Mouse (Mus musculus): ENCODE measurements at regions not wholly inside any gene's neighbourhood (a gene's known extent, or its start where the extent isn't known, plus 50 kb on each side); places are given as distances from the start of the nearest gene placed in this dataset.

DNA sequence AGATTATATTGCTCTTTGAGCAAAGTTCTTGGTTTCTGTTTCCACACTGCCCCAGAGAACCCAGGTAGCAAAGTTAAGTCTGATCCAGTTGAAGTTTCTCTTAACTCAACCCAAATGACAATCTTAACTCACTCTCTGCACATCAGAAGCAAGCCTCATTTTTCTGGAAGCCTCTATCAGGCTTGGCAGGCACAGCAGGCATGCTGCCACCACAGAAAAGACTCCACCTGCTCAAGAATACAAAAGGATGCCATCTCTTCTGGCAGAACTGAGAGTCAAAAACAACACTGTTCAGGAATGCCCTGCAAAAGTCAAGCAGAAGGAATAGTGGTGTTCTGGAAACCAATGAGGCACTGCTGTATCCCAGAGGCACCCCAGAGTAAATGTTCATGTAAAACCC lies 187.7 kb upstream of the Gm26657 start:
- Histone ChIP-seq H3K4me2 (ENCODE audit: low read depth) (no peak overlapping the region), H3K36me3 (ENCODE audit: control insufficient read depth, insufficient read depth, low read length) (no peaks in the 10 kb centered on the region), H3K9me3 (ENCODE audit: control insufficient read depth, low read length) (no peaks in the 10 kb centered on the region), H3K27me3 (ENCODE audit: control insufficient read depth, insufficient read depth, low read length) (no peaks in the 10 kb centered on the region), H3K4me3 (ENCODE audit: low read depth, low read length) (no peak overlapping the region), H3K4me1 (ENCODE audit: control insufficient read depth, insufficient read depth, low read length) (no peaks in the 10 kb centered on the region), H3K27ac (ENCODE audit: low read depth, low read length) (no peak overlapping the region), H3K9ac (ENCODE audit: low read length) (no peak overlapping the region)
- ATAC-seq (ENCODE audit: insufficient read depth, low FRiP score, low TSS enrichment) (no peak), DNase-seq (ENCODE audit: low spot score) (no peak)

DNA sequence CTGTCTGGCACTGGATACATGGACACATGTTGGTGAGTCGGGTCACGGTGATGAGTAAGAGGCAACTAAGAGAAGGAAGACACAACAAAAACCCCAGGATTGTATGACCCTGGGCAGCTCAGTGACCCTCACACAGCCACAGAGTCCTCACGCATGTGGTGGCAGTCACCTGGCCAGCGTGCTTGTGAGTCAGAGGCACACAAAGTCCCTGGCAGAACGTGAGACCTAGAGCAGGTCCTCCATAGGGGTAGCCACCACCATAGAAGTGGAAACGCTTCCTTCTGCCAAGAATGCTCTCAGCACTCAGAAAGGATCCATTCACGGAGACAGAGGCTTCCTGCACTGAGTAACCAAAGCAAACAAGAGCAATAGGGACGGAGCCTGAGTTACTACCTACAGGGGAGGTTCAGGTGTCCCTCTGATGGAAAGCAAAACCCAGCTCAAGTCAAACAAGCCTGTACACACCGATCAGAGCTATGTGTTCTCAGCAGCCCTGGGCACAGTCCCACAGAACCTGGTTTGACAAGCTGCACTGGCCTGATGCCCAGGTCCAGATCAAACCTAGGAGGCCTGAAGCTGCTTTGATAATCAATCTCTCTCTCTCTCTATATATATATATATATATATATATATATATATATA lies 206.4 kb upstream of the Gm26657 start:
- H3K4me2 ChIP-seq (ENCODE audit: low read depth) = no peak overlapping the region
- DNase-seq (ENCODE audit: low spot score) (no peak), ATAC-seq (ENCODE audit: insufficient read depth, low FRiP score, low TSS enrichment) (no peak)
- H3K4me1 ChIP-seq (ENCODE audit: control insufficient read depth, insufficient read depth, low read length) = no peaks in the 10 kb centered on the region
- H3K9ac ChIP-seq (ENCODE audit: low read length) = no peak overlapping the region
- no peaks in the 10 kb centered on the region for H3K27me3 ChIP-seq (ENCODE audit: control insufficient read depth, insufficient read depth, low read length)
- no peaks in the 10 kb centered on the region for H3K9me3 ChIP-seq (ENCODE audit: control insufficient read depth, low read length)
- H3K27ac ChIP-seq (ENCODE audit: low read depth, low read length) = no peak overlapping the region
- no peak overlapping the region for H3K4me3 ChIP-seq (ENCODE audit: low read depth, low read length)
- no peaks in the 10 kb centered on the region for H3K36me3 ChIP-seq (ENCODE audit: control insufficient read depth, insufficient read depth, low read length)
- WGBS = 86% methylated on average over 9 of the region's 9 CpGs

DNA sequence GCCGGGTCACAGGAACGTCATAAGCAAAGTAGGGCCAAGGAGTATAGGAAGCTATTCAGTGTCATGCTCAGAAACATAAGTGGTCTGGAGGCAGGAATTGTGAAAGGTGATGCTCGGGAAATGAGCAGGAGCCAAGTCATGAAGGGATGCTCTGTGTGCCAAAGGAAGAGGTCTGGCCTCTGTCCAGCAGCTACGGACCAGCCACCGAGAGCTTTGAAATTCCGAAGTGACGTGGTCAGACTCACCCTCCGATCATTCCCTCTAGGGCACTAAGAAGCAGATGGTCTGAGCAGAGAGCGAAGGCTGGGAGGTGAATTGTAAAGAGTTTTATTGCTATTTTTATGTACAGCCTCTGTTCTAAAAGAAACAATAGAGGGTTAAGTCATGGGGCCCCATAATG lies 206.9 kb upstream of the Gm26657 start:
- Histone ChIP-seq H3K9ac (ENCODE audit: low read length) (no peak overlapping the region), H3K27ac (ENCODE audit: low read depth, low read length) (no peak overlapping the region), H3K4me3 (ENCODE audit: low read depth, low read length) (no peak overlapping the region), H3K9me3 (ENCODE audit: control insufficient read depth, low read length) (no peaks in the 10 kb centered on the region), H3K4me2 (ENCODE audit: low read depth) (no peak overlapping the region), H3K36me3 (ENCODE audit: control insufficient read depth, insufficient read depth, low read length) (no peaks in the 10 kb centered on the region), H3K27me3 (ENCODE audit: control insufficient read depth, insufficient read depth, low read length) (no peaks in the 10 kb centered on the region), H3K4me1 (ENCODE audit: control insufficient read depth, insufficient read depth, low read length) (no peaks in the 10 kb centered on the region)
- ATAC-seq (ENCODE audit: insufficient read depth, low FRiP score, low TSS enrichment) (no peak), DNase-seq (ENCODE audit: low spot score) (no peak)
- 64% methylated on average over 9 of the region's 9 CpGs for WGBS

DNA sequence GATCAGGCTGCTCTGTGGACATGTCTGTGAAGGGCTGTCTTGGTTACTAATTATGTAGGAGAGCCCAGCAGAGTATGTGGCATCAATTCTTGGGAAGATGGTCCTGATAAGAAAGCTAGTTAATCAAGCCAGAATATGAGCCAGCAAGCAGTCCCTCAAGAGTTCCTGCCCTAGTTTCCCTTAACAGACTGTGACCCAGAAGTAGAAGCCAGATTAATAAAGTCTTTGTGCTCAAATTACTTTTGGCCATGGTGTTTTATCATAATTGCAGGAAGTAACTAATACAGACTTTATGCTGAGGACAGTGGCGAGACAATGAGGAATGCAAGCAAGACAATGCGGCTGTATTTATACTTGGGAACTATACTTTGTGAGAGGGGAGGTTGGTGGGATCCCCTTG lies 211.3 kb upstream of the Gm26657 start:
- Histone ChIP-seq H3K4me1 (ENCODE audit: control insufficient read depth, insufficient read depth, low read length) (no peaks in the 10 kb centered on the region), H3K9me3 (ENCODE audit: control insufficient read depth, low read length) (no peaks in the 10 kb centered on the region), H3K4me3 (ENCODE audit: low read depth, low read length) (no peak overlapping the region), H3K27me3 (ENCODE audit: control insufficient read depth, insufficient read depth, low read length) (no peaks in the 10 kb centered on the region), H3K27ac (ENCODE audit: low read depth, low read length) (no peak overlapping the region), H3K9ac (ENCODE audit: low read length) (no peak overlapping the region), H3K4me2 (ENCODE audit: low read depth) (no peak overlapping the region), H3K36me3 (ENCODE audit: control insufficient read depth, insufficient read depth, low read length) (no peaks in the 10 kb centered on the region)
- DNase-seq (ENCODE audit: low spot score) = no peak
- no peak for ATAC-seq (ENCODE audit: insufficient read depth, low FRiP score, low TSS enrichment)
- 90% methylated on average over 2 of the region's 2 CpGs for WGBS

DNA sequence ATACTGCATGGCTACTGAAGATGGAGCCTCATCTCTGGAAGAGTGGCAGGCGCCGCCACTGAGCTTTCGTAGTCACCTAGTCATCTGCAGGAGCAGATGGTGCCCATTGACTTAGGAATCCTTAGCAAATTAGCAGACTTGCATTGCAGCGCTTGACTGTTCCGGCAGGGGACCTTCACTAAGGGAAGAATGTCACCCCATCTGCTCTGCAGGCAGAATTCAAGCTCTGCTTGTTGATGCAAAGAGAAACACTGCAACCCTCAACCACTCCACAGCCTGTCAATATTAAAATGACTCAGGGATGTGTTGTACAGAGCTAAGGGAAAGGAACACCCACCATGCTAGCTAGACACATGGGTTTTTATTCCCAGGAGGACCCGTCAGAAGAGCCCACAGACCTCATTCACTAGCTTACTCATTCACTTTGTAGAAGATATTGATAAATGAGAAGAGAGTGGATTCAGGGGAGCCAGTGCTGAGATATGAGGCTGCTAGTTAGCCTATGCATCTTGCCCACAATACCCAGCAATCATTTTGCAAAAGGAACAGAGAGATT lies 215.4 kb upstream of the Gm26657 start:
- no peaks in the 10 kb centered on the region for H3K36me3 ChIP-seq (ENCODE audit: control insufficient read depth, insufficient read depth, low read length)
- H3K4me3 ChIP-seq (ENCODE audit: low read depth, low read length) = no peak overlapping the region
- no peak overlapping the region for H3K27ac ChIP-seq (ENCODE audit: low read depth, low read length)
- H3K9ac ChIP-seq (ENCODE audit: low read length) = no peak overlapping the region
- no peak for DNase-seq (ENCODE audit: low spot score)
- no peaks in the 10 kb centered on the region for H3K4me1 ChIP-seq (ENCODE audit: control insufficient read depth, insufficient read depth, low read length)
- H3K27me3 ChIP-seq (ENCODE audit: control insufficient read depth, insufficient read depth, low read length) = no peaks in the 10 kb centered on the region
- no peak for ATAC-seq (ENCODE audit: insufficient read depth, low FRiP score, low TSS enrichment)
- no peak overlapping the region for H3K4me2 ChIP-seq (ENCODE audit: low read depth)
- 86% methylated on average over 6 of the region's 6 CpGs for WGBS
- no peaks in the 10 kb centered on the region for H3K9me3 ChIP-seq (ENCODE audit: control insufficient read depth, low read length)

DNA sequence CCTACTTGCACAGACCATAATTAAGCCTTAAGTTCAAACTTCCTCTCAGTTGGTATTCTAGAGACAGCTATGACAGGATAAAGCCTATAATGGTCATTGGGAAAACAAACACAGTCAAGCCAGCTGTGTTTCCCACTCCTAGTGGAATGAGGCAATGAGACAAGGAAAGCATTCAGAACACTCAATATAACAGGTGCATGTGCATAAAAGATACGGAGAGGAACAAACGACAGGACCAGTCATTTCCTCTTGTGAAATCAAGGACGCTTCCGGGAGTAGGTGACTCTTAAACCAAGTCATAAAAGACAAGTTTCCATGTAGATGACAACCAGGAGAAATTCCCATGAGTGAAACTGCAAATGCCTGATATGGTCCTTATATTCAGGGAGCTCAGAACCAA lies 232.1 kb upstream of the Gm26657 start:
- Histone ChIP-seq H3K27me3 (ENCODE audit: control insufficient read depth, insufficient read depth, low read length) (no peaks in the 10 kb centered on the region), H3K4me1 (ENCODE audit: control insufficient read depth, insufficient read depth, low read length) (no peaks in the 10 kb centered on the region), H3K9ac (ENCODE audit: low read length) (no peak overlapping the region), H3K36me3 (ENCODE audit: control insufficient read depth, insufficient read depth, low read length) (no peaks in the 10 kb centered on the region), H3K4me2 (ENCODE audit: low read depth) (no peak overlapping the region), H3K9me3 (ENCODE audit: control insufficient read depth, low read length) (no peaks in the 10 kb centered on the region), H3K4me3 (ENCODE audit: low read depth, low read length) (no peak overlapping the region), H3K27ac (ENCODE audit: low read depth, low read length) (no peak overlapping the region)
- DNase-seq (ENCODE audit: low spot score) = no peak
- 95% methylated on average over 4 of the region's 4 CpGs for WGBS
- ATAC-seq (ENCODE audit: insufficient read depth, low FRiP score, low TSS enrichment) = no peak

DNA sequence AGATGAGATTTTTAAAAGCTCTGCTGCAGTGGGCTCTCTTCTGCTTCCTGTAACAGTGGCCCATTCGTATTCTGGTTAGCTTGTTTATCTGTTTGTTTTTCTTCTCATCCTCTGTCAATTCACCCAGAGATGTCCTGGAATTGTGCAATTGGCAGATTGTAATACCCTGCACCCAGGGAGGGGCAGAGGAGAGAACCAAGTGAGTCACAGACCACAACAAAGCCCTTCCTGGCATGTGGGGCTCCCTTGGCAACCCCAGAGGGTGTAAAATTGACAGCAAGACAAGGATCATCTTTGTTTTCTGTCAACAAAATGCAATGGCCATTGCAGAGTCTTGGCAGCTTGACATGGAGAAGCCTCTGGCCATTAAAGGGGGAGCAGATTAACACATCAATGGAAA lies 233.1 kb upstream of the Gm26657 start:
- no peak for DNase-seq (ENCODE audit: low spot score)

DNA sequence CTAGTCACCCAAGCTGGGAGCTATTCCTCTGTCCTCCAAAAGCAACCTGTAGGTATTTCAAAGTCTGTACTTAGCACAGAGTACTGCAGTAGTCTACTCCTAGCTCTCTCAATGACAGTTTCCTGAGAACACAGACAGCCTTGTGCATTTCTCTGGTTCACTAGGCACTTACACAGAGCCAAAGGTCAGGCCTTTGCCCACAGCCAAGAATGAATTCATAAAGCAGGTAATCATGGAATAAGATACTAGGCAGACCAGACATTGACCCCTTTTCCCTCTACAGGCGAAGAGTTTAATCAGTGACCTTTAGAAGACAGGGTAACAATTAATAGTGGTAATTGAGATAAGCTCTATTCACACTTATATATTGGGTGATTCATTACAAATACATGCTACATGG lies 233.8 kb upstream of the Gm26657 start:
- Histone ChIP-seq H3K27me3 (ENCODE audit: control insufficient read depth, insufficient read depth, low read length) (no peaks in the 10 kb centered on the region), H3K9me3 (ENCODE audit: control insufficient read depth, low read length) (no peaks in the 10 kb centered on the region), H3K4me1 (ENCODE audit: control insufficient read depth, insufficient read depth, low read length) (no peaks in the 10 kb centered on the region), H3K27ac (ENCODE audit: low read depth, low read length) (no peak overlapping the region), H3K9ac (ENCODE audit: low read length) (no peak overlapping the region), H3K4me3 (ENCODE audit: low read depth, low read length) (no peak overlapping the region), H3K36me3 (ENCODE audit: control insufficient read depth, insufficient read depth, low read length) (no peaks in the 10 kb centered on the region), H3K4me2 (ENCODE audit: low read depth) (no peak overlapping the region)
- DNase-seq (ENCODE audit: low spot score) (no peak), ATAC-seq (ENCODE audit: insufficient read depth, low FRiP score, low TSS enrichment) (no peak)
- 76% methylated on average over 1 of the region's 1 CpGs for WGBS

More for the DNA sequence above, 233.1 kb upstream of the Gm26657 start:
- Histone ChIP-seq H3K27ac (ENCODE audit: low read depth, low read length) (no peak overlapping the region), H3K4me3 (ENCODE audit: low read depth, low read length) (no peak overlapping the region), H3K4me2 (ENCODE audit: low read depth) (no peak overlapping the region), H3K27me3 (ENCODE audit: control insufficient read depth, insufficient read depth, low read length) (no peaks in the 10 kb centered on the region), H3K4me1 (ENCODE audit: control insufficient read depth, insufficient read depth, low read length) (no peaks in the 10 kb centered on the region), H3K9ac (ENCODE audit: low read length) (no peak overlapping the region), H3K36me3 (ENCODE audit: control insufficient read depth, insufficient read depth, low read length) (no peaks in the 10 kb centered on the region), H3K9me3 (ENCODE audit: control insufficient read depth, low read length) (no peaks in the 10 kb centered on the region)
- 68% methylated on average over 1 of the region's 1 CpGs for WGBS
- ATAC-seq (ENCODE audit: insufficient read depth, low FRiP score, low TSS enrichment) = no peak

DNA sequence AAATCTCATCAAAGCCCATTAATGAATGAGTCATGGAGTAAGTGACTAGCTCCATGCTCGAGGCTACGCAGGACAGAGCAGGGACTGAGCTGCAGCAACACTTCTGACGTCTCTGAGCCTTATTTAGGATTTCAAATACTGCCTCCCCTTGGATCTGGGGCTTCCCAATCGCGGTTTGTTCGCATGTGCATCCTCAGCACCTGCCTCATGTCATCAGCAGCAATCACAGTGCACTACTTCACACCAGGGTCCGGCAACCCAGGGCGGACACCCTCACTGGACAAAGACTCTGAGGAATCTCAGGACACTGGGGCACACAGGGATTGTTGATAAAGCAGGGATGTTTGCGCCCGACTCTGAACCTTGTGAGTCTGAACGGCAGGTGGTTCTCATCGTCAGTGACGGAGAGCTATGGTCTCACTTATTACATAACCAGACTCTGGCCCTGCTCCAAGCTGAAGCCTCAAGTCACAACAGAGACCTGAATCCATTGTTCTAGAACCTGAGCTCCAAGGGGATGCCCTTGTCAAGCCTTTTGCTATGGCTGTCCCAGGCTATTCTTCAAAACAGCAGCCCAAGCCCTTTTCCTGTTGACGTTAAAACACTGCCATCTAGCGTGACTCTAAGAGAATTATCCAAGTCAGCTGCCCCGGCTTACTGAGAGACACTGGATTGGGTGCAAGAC lies 247.2 kb upstream of the Gm26657 start:
- Histone ChIP-seq H3K36me3 (ENCODE audit: control insufficient read depth, insufficient read depth, low read length) (no peaks in the 10 kb centered on the region), H3K27ac (ENCODE audit: low read depth, low read length) (no peak overlapping the region), H3K27me3 (ENCODE audit: control insufficient read depth, insufficient read depth, low read length) (no peaks in the 10 kb centered on the region), H3K4me1 (ENCODE audit: control insufficient read depth, insufficient read depth, low read length) (no peaks in the 10 kb centered on the region), H3K4me2 (ENCODE audit: low read depth) (no peak overlapping the region), H3K9me3 (ENCODE audit: control insufficient read depth, low read length) (no peaks in the 10 kb centered on the region), H3K9ac (ENCODE audit: low read length) (no peak overlapping the region), H3K4me3 (ENCODE audit: low read depth, low read length) (no peak overlapping the region)
- peak; percentile 68 for DNase-seq (ENCODE audit: low spot score)
- ATAC-seq (ENCODE audit: insufficient read depth, low FRiP score, low TSS enrichment) = peak; percentile 60
- WGBS = 58% methylated on average over 16 of the region's 16 CpGs

Data from neural tube, embryonic 11.5 days (tissue).